Mouse (Mus musculus): ENCODE data around the gene Gfpt1. TPM values are rescaled to one million over a fixed set of nuclear protein-coding genes. Genes with fewer than 3 reads are reported as not detected.

The Gfpt1 gene
- polyA plus RNA-seq, 1 experiment from 2014 or later, result 25.9 TPM

Other genes starting within 250 kb of the Gfpt1 start
- gene Anxa4, start 249.3 kb upstream of the Gfpt1 start, polyA plus RNA-seq (2016; fragmentation: Nextera tagmentation; extraction: Ambion mirVana), result 17.9 and 18.6 TPM in 2 replicates
- 15.6 and 18.8 TPM in 2 replicates for gene Aak1, start 193.3 kb upstream of the Gfpt1 start, polyA plus RNA-seq (2016; fragmentation: Nextera tagmentation; extraction: Ambion mirVana)
- gene Nfu1, start 33.6 kb upstream of the Gfpt1 start, polyA plus RNA-seq (2016; fragmentation: Nextera tagmentation; extraction: Ambion mirVana), result 96.5 and 96.7 TPM in 2 replicates
- gene D6Ertd527e, start 61.9 kb downstream of the Gfpt1 start, polyA plus RNA-seq (2016; fragmentation: Nextera tagmentation; extraction: Ambion mirVana), result 0.44 and 0.48 TPM in 2 replicates